Mouse (Mus musculus) megakaryocyte, embryonic 14.5 days (primary cell): Measurements from ENCODE around the gene Wdr34. TPM values are rescaled to one million over a fixed set of nuclear protein-coding genes. Genes with fewer than 3 reads are reported as not detected.

Experiments
- H3K27me3 ChIP-seq: replicated peaks from 2 replicates; pipeline ENCODE3; 2012; ENCODE audit warnings: inconsistent platforms
- H3K36me3 ChIP-seq: replicated peaks from 2 replicates; pipeline ENCODE3; 2012; ENCODE audit warnings: low read length, inconsistent platforms, mixed read lengths
- H3K4me1 ChIP-seq: 2 replicates; pipeline ENCODE4 v1.6.1; 2012; ENCODE audit warnings: inconsistent platforms
- H3K4me3 ChIP-seq: replicated peaks from 2 replicates; pipeline ENCODE3; 2012; ENCODE audit warnings: moderate library complexity, mild to moderate bottlenecking, inconsistent platforms
- H3K9me3 ChIP-seq: 2 replicates; pipeline ENCODE4 v1.6.1; 2012; ENCODE audit warnings: inconsistent platforms
- FLI1 ChIP-seq: IDR thresholded peaks from 2 replicates; pipeline ENCODE4 v1.6.1; 2012; ENCODE audit warnings: low read length, inconsistent platforms, mixed read lengths
- GATA1 ChIP-seq: IDR thresholded peaks from 3 replicates; pipeline ENCODE4 v1.6.1; 2012; ENCODE audit warnings: mixed read lengths, low read length, inconsistent platforms, borderline replicate concordance
- polyA plus RNA-seq: library from polyadenylated mRNA; stranded (reverse); fragments of >175 nt; gene quantifications from 2 replicates; pipeline ENCODE4 v1.2.3, GENCODE M21; 2012; ENCODE audit warnings: low replicate concordance; ENCODE audit not compliant: insufficient read depth

The Wdr34 gene
- 11.7 and 12.4 TPM in 2 replicates for polyA plus RNA-seq

- H3K4me3 ChIP-seq = peak within 1 kb of the TSS; percentile 97
- peaks cover 46% of the 10 kb centered on the region for H3K4me1 ChIP-seq
- H3K36me3 ChIP-seq = peaks cover 10% of the 10 kb centered on the region
- TF ChIP-seq GATA1 (no peak), FLI1 (peak; percentile 91)
- H3K9me3 ChIP-seq = no peaks in the 10 kb centered on the region
- no peaks in the 10 kb centered on the region for H3K27me3 ChIP-seq
These were observed at the start of gene Wdr34 for GRCm38 (mm10) chr2:30048699-30049388. TSS of gene Wdr34 (minus strand) at chr2:30048881.

GRCm38 (mm10) chr2:30095882-30096527 lies 47.3 kb upstream of the Wdr34 start:
- Histone ChIP-seq H3K4me1 (peaks cover 76% of the 10 kb centered on the region), H3K27me3 (no peaks in the 10 kb centered on the region), H3K36me3 (peaks cover 68% of the 10 kb centered on the region), H3K4me3 (peak overlapping the region; percentile 1), H3K9me3 (no peaks in the 10 kb centered on the region)
- TF ChIP-seq GATA1 (no peak), FLI1 (no peak)

- Histone ChIP-seq H3K4me3 (peak overlapping the region; percentile 97), H3K4me1 (peaks cover 63% of the 10 kb centered on the region), H3K27me3 (no peaks in the 10 kb centered on the region), H3K36me3 (peaks cover 67% of the 10 kb centered on the region), H3K9me3 (no peaks in the 10 kb centered on the region)
- TF ChIP-seq GATA1 (no peak), FLI1 (no peak)
These were observed 45.5 kb upstream of the Wdr34 start for GRCm38 (mm10) chr2:30094208-30094588.

- TF ChIP-seq FLI1 (no peak), GATA1 (no peak)
- peak within 1 kb of the TSS; percentile 97 for H3K4me3 ChIP-seq
- no peaks in the 10 kb centered on the region for H3K9me3 ChIP-seq
- peaks cover 60% of the 10 kb centered on the region for H3K4me1 ChIP-seq
- H3K27me3 ChIP-seq = no peaks in the 10 kb centered on the region
- H3K36me3 ChIP-seq = peaks cover 64% of the 10 kb centered on the region
These were observed 45.0 kb upstream of the Wdr34 start, which contains the start of gene Zdhhc12 for GRCm38 (mm10) chr2:30093471-30094207. TSS of gene Zdhhc12 (minus strand) at chr2:30093648.

- H3K4me3 ChIP-seq = peak overlapping the region; percentile 97
- peaks cover 61% of the 10 kb centered on the region for H3K4me1 ChIP-seq
- H3K27me3 ChIP-seq = no peaks in the 10 kb centered on the region
- TF ChIP-seq GATA1 (no peak), FLI1 (no peak)
- peaks cover 63% of the 10 kb centered on the region for H3K36me3 ChIP-seq
- no peaks in the 10 kb centered on the region for H3K9me3 ChIP-seq
These were observed 43.7 kb upstream of the Wdr34 start for GRCm38 (mm10) chr2:30092280-30092918.

- no peaks in the 10 kb centered on the region for H3K27me3 ChIP-seq
- no peak for TF ChIP-seq FLI1
- TF ChIP-seq GATA1 = no peak
- no peaks in the 10 kb centered on the region for H3K9me3 ChIP-seq
- peaks cover 65% of the 10 kb centered on the region for H3K4me1 ChIP-seq
- H3K36me3 ChIP-seq = peaks cover 63% of the 10 kb centered on the region
- H3K4me3 ChIP-seq = peak overlapping the region; percentile 64
These were observed 42.8 kb upstream of the Wdr34 start for GRCm38 (mm10) chr2:30091521-30091920.

- Histone ChIP-seq H3K4me1 (peaks cover 46% of the 10 kb centered on the region), H3K36me3 (peaks cover 79% of the 10 kb centered on the region), H3K27me3 (no peaks in the 10 kb centered on the region), H3K4me3 (no peak overlapping the region), H3K9me3 (no peaks in the 10 kb centered on the region)
- no peak for TF ChIP-seq GATA1
- TF ChIP-seq FLI1 = no peak
These were observed 38.6 kb upstream of the Wdr34 start for GRCm38 (mm10) chr2:30087310-30087709.

- H3K36me3 ChIP-seq = peaks cover 79% of the 10 kb centered on the region
- TF ChIP-seq GATA1 = no peak
- TF ChIP-seq FLI1 = no peak
- no peaks in the 10 kb centered on the region for H3K9me3 ChIP-seq
- H3K4me3 ChIP-seq = no peak overlapping the region
- H3K27me3 ChIP-seq = no peaks in the 10 kb centered on the region
- peaks cover 37% of the 10 kb centered on the region for H3K4me1 ChIP-seq
These were observed 36.0 kb upstream of the Wdr34 start for GRCm38 (mm10) chr2:30084632-30085031.

GRCm38 (mm10) chr2:30084113-30084512 lies 35.4 kb upstream of the Wdr34 start:
- Histone ChIP-seq H3K9me3 (no peaks in the 10 kb centered on the region), H3K36me3 (peaks cover 80% of the 10 kb centered on the region), H3K4me1 (peaks cover 42% of the 10 kb centered on the region), H3K4me3 (no peak overlapping the region), H3K27me3 (no peaks in the 10 kb centered on the region)
- TF ChIP-seq FLI1 = no peak
